Mouse (Mus musculus): ENCODE results near the gene Bbs1. TPM values are rescaled to one million over a fixed set of nuclear protein-coding genes. Genes with fewer than 3 reads are reported as not detected.
"Not testable (repeated sequence)": the region's sequence is repeated elsewhere in the genome, so short reads cannot be mapped to it uniquely, and the experiment has no call there.

Bbs1 gene
- polyA plus RNA-seq (2012; rRNA removed) = 7.5 and 9.0 TPM in 2 replicates

- H3K4me3 ChIP-seq (replicated peaks; ENCODE audit: extremely low read depth, low read depth, low read length) = peak within 1 kb of the TSS; percentile 74
- DNase-seq = peak; percentile 78
- TF ChIP-seq POLR2A (IDR thresholded peaks at IDR 0.05; ENCODE audit: borderline replicate concordance, extremely low read depth, low read depth, low read length) = peak; percentile 33; the same call in 1 of the 2 replicates
- no peak for TF ChIP-seq CTCF (IDR thresholded peaks at IDR 0.05; ENCODE audit: insufficient read depth, low read length)
- WGBS = 8% methylated on average over 31 of the region's 31 CpGs
- 0 out of 2 replicates have a peak, but pooled peaks cover 2% of the 10 kb centered on the region for H3K4me1 ChIP-seq (ENCODE audit: control insufficient read depth, insufficient read depth, low read length)
These were observed at the start of gene Bbs1 for GRCm38 (mm10) chr19:4905979-4906794. TSS of gene Bbs1 (minus strand) at chr19:4906628.

- not testable (repeated sequence) for DNase-seq; H3K4me3 ChIP-seq (replicated peaks; ENCODE audit: extremely low read depth, low read depth, low read length); H3K4me1 ChIP-seq (ENCODE audit: control insufficient read depth, insufficient read depth, low read length)
- WGBS = 83% methylated on average over 9 of the region's 9 CpGs
These were observed 42.2 kb upstream of the Bbs1 start for GRCm38 (mm10) chr19:4948641-4949040.

GRCm38 (mm10) chr19:4945540-4945939 lies 39.1 kb upstream of the Bbs1 start:
- Histone ChIP-seq H3K4me1 (ENCODE audit: control insufficient read depth, insufficient read depth, low read length) (peaks cover 2% of the 10 kb centered on the region; the same call in 1 of the 2 replicates), H3K4me3 (replicated peaks; ENCODE audit: extremely low read depth, low read depth, low read length) (no peak overlapping the region)
- WGBS = 45% methylated on average over 6 of the region's 6 CpGs
- TF ChIP-seq POLR2A (IDR thresholded peaks at IDR 0.05; ENCODE audit: borderline replicate concordance, extremely low read depth, low read depth, low read length) (no peak), CTCF (IDR thresholded peaks at IDR 0.05; ENCODE audit: insufficient read depth, low read length) (no peak)
- DNase-seq = no peak

- Histone ChIP-seq H3K4me3 (replicated peaks; ENCODE audit: extremely low read depth, low read depth, low read length) (peak overlapping the region; percentile 61), H3K4me1 (ENCODE audit: control insufficient read depth, insufficient read depth, low read length) (peaks cover 2% of the 10 kb centered on the region; the same call in 1 of the 2 replicates)
- TF ChIP-seq CTCF (IDR thresholded peaks at IDR 0.05; ENCODE audit: insufficient read depth, low read length) (no peak), POLR2A (IDR thresholded peaks at IDR 0.05; ENCODE audit: borderline replicate concordance, extremely low read depth, low read depth, low read length) (no peak)
- 4% methylated on average over 13 of the region's 13 CpGs for WGBS
- DNase-seq = no peak
These were observed 36.8 kb upstream of the Bbs1 start for GRCm38 (mm10) chr19:4943253-4943588.

GRCm38 (mm10) chr19:4942551-4943252 lies 36.3 kb upstream of the Bbs1 start, which contains the start of gene Peli3:
TSS of gene Peli3 (minus strand) at chr19:4943127.
- 2% methylated on average over 51 of the region's 55 CpGs for WGBS
- DNase-seq = peak; percentile 71
- no peak for TF ChIP-seq CTCF (IDR thresholded peaks at IDR 0.05; ENCODE audit: insufficient read depth, low read length)
- TF ChIP-seq POLR2A (IDR thresholded peaks at IDR 0.05; ENCODE audit: borderline replicate concordance, extremely low read depth, low read depth, low read length) = no peak; the same call in 1 of the 2 replicates
- Histone ChIP-seq H3K4me1 (ENCODE audit: control insufficient read depth, insufficient read depth, low read length) (peaks cover 2% of the 10 kb centered on the region; the same call in 1 of the 2 replicates), H3K4me3 (replicated peaks; ENCODE audit: extremely low read depth, low read depth, low read length) (peak within 1 kb of the TSS; percentile 61)

- TF ChIP-seq CTCF (IDR thresholded peaks at IDR 0.05; ENCODE audit: insufficient read depth, low read length) (no peak), POLR2A (IDR thresholded peaks at IDR 0.05; ENCODE audit: borderline replicate concordance, extremely low read depth, low read depth, low read length) (no peak)
- 85% methylated on average over 17 of the region's 17 CpGs for WGBS
These were observed 31.2 kb upstream of the Bbs1 start for GRCm38 (mm10) chr19:4937444-4938310.

GRCm38 (mm10) chr19:4936896-4937295 lies 30.5 kb upstream of the Bbs1 start:
- no peak overlapping the region for H3K4me3 ChIP-seq (replicated peaks; ENCODE audit: extremely low read depth, low read depth, low read length)
- no peak for DNase-seq
- no peak for TF ChIP-seq CTCF (IDR thresholded peaks at IDR 0.05; ENCODE audit: insufficient read depth, low read length)
- TF ChIP-seq POLR2A (IDR thresholded peaks at IDR 0.05; ENCODE audit: borderline replicate concordance, extremely low read depth, low read depth, low read length) = no peak
- 83% methylated on average over 2 of the region's 2 CpGs for WGBS
- H3K4me1 ChIP-seq (ENCODE audit: control insufficient read depth, insufficient read depth, low read length) = no peaks in the 10 kb centered on the region

More at GRCm38 (mm10) chr19:4937444-4938310, 31.2 kb upstream of the Bbs1 start:
- H3K4me1 ChIP-seq (ENCODE audit: control insufficient read depth, insufficient read depth, low read length) = no peaks in the 10 kb centered on the region
- no peak overlapping the region for H3K4me3 ChIP-seq (replicated peaks; ENCODE audit: extremely low read depth, low read depth, low read length)
- no peak for DNase-seq

GRCm38 (mm10) chr19:4928781-4929180 lies 22.4 kb upstream of the Bbs1 start:
- DNase-seq = no peak
- TF ChIP-seq CTCF (IDR thresholded peaks at IDR 0.05; ENCODE audit: insufficient read depth, low read length) (no peak), POLR2A (IDR thresholded peaks at IDR 0.05; ENCODE audit: borderline replicate concordance, extremely low read depth, low read depth, low read length) (no peak)
- WGBS = 52% methylated on average over 5 of the region's 5 CpGs
- no peaks in the 10 kb centered on the region for H3K4me1 ChIP-seq (ENCODE audit: control insufficient read depth, insufficient read depth, low read length)
- no peak overlapping the region for H3K4me3 ChIP-seq (replicated peaks; ENCODE audit: extremely low read depth, low read depth, low read length)
